Mouse (Mus musculus) lung, adult 2 months (tissue): ENCODE results near the gene Syn3.

Experiments used
- CTCF ChIP-seq: fragments of 200-500 bp; IDR thresholded peaks from 2 replicates; pipeline ENCODE4 v1.5.1; 2011; ENCODE audit warnings: mild to moderate bottlenecking, low read length, control low read depth; ENCODE audit not compliant: insufficient read depth
- POLR2A ChIP-seq: fragments of 200-500 bp; IDR thresholded peaks from 2 replicates; pipeline ENCODE4 v1.6.1; 2011; ENCODE audit warnings: low read depth, mild to moderate bottlenecking, control low read depth, low read length, borderline replicate concordance; ENCODE audit errors: extremely low read depth

DNA sequence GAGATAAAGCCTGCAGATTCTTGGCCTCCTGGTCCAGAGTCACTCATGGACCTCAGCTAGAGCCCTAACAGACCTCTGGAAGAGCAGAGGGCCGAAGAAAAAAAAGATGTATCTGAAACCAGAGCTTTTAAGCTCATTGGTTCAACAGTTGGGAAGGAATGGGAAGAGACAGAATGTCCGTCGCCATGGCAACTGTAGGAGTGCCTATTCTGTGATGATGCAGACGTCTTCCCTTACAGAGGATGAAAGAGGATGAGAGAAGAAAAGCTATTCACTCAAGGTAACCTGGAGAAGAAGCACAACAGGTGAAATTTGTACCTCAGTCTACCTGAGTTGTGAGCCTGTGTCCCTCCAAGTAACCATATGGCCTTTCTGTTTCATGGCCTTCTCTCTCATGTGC lies 242.5 kb downstream of the Syn3 start:
- no peak for TF ChIP-seq POLR2A
- no peak for TF ChIP-seq CTCF
